Mouse (Mus musculus) heart, embryonic 15.5 days (tissue): ENCODE results near the gene Ush2a. TPM values are rescaled to one million over a fixed set of nuclear protein-coding genes. Genes with fewer than 3 reads are reported as not detected.
A peak's percentile ranks its signal among the peaks of the same experiment; 100 is the strongest.

Experiments used
- ATAC-seq: fragments of 200-750 bp; cut with Nextera tagmentation; replicated peaks from 2 replicates; pipeline ENCODE4 v1.8.0; 2017; ENCODE audit warnings: low read depth, moderate TSS enrichment; ENCODE audit not compliant: insufficient number of reproducible peaks, insufficient read depth, low FRiP score
- H3K27ac ChIP-seq: fragments of 300-500 bp; sonication (generic); 2 replicates; pipeline ENCODE4 v1.5.1; 2015; ENCODE audit warnings: mild to moderate bottlenecking, inconsistent platforms
- H3K27me3 ChIP-seq: fragments of 300-500 bp; sonication (generic); 2 replicates; pipeline ENCODE4 v1.6.1; 2015; ENCODE audit warnings: inconsistent platforms
- H3K36me3 ChIP-seq: fragments of 300-500 bp; sonication (generic); 2 replicates; pipeline ENCODE4 v1.6.1; 2015; ENCODE audit warnings: mild to moderate bottlenecking, inconsistent platforms
- H3K4me1 ChIP-seq: fragments of 300-500 bp; sonication (generic); replicated peaks from 2 replicates; pipeline ENCODE4 v1.6.1; 2015; ENCODE audit warnings: inconsistent platforms
- H3K4me2 ChIP-seq: fragments of 300-500 bp; sonication (generic); 2 replicates; pipeline ENCODE4 v1.6.1; 2015; ENCODE audit warnings: inconsistent platforms, mild to moderate bottlenecking, moderate library complexity
- H3K4me3 ChIP-seq: fragments of 300-500 bp; sonication (generic); 2 replicates; pipeline ENCODE4 v1.5.1; 2015; ENCODE audit warnings: mild to moderate bottlenecking, inconsistent platforms
- H3K9ac ChIP-seq: fragments of 300-500 bp; sonication (generic); 2 replicates; pipeline ENCODE4 v1.6.1; 2015; ENCODE audit warnings: mild to moderate bottlenecking, inconsistent platforms
- H3K9me3 ChIP-seq: fragments of 300-500 bp; sonication (generic); replicated peaks from 2 replicates; pipeline ENCODE4 v1.6.1; 2016; ENCODE audit warnings: inconsistent platforms
- WGBS: fragments of 180-500 bp; shearing (Covaris S2); methylation state at CpG from one replicate; pipeline ENCODE4 v1.1.7; 2015; ENCODE audit warnings: mixed read lengths; 5-methylcytosine and 5-hydroxymethylcytosine counted together
- polyA plus RNA-seq: library from polyadenylated mRNA; unstranded; fragments of >200 nt; fragmentation: Nextera tagmentation; extraction: Ambion mirVana; gene quantifications from 2 replicates; pipeline ENCODE4 v1.2.1, GENCODE M21; 2015

The Ush2a gene
- polyA plus RNA-seq, 1 experiment from 2014 or later: 0.05 TPM

GRCm38 (mm10) chr1:188387820-188388471, 126.1 kb downstream of the Ush2a start:
- ATAC-seq: no peak
- 47% methylated on average over 2 of the region's 2 CpGs for WGBS
- no peak overlapping the region for H3K27ac ChIP-seq

GRCm38 (mm10) chr1:188390080-188390479, 128.3 kb downstream of the Ush2a start:
- no peak overlapping the region for H3K4me2 ChIP-seq
- no peaks in the 10 kb centered on the region for H3K9me3 ChIP-seq
- H3K4me1 ChIP-seq: peaks cover 16% of the 10 kb centered on the region
- no peaks in the 10 kb centered on the region for H3K27me3 ChIP-seq
- H3K36me3 ChIP-seq: no peaks in the 10 kb centered on the region
- WGBS: 35% methylated on average over 6 of the region's 6 CpGs
- no peak overlapping the region for H3K9ac ChIP-seq
- no peak overlapping the region for H3K27ac ChIP-seq
- 0 out of 2 replicates have a peak, but pooled peaks have one; percentile 62 for ATAC-seq
- H3K4me3 ChIP-seq: no peak overlapping the region

More at GRCm38 (mm10) chr1:188387820-188388471, 126.1 kb downstream of the Ush2a start:
- no peak overlapping the region for H3K4me3 ChIP-seq
- H3K27me3 ChIP-seq: no peaks in the 10 kb centered on the region
- no peaks in the 10 kb centered on the region for H3K9me3 ChIP-seq
- no peak overlapping the region for H3K4me2 ChIP-seq
- H3K36me3 ChIP-seq: no peaks in the 10 kb centered on the region
- H3K9ac ChIP-seq: no peak overlapping the region
- peaks cover 16% of the 10 kb centered on the region for H3K4me1 ChIP-seq

GRCm38 (mm10) chr1:188407176-188407575, 145.4 kb downstream of the Ush2a start:
- ATAC-seq: no peak
- peaks cover 11% of the 10 kb centered on the region; the same call in 1 of the 2 replicates for H3K4me1 ChIP-seq
- 89% methylated on average over 4 of the region's 4 CpGs for WGBS

GRCm38 (mm10) chr1:188407613-188408386, 146.0 kb downstream of the Ush2a start:
- no peak for ATAC-seq
- H3K9ac ChIP-seq: no peak overlapping the region
- peaks cover 11% of the 10 kb centered on the region; the same call in 1 of the 2 replicates for H3K4me1 ChIP-seq
- no peaks in the 10 kb centered on the region for H3K27me3 ChIP-seq
- no peaks in the 10 kb centered on the region for H3K9me3 ChIP-seq
- H3K27ac ChIP-seq: no peak overlapping the region
- no peak overlapping the region for H3K4me2 ChIP-seq
- no peak overlapping the region for H3K4me3 ChIP-seq
- H3K36me3 ChIP-seq: no peaks in the 10 kb centered on the region
- 57% methylated on average over 8 of the region's 8 CpGs for WGBS

More at GRCm38 (mm10) chr1:188407176-188407575, 145.4 kb downstream of the Ush2a start:
- Histone ChIP-seq H3K4me3 (no peak overlapping the region), H3K9ac (no peak overlapping the region), H3K27me3 (no peaks in the 10 kb centered on the region), H3K27ac (no peak overlapping the region), H3K36me3 (no peaks in the 10 kb centered on the region), H3K4me2 (no peak overlapping the region), H3K9me3 (no peaks in the 10 kb centered on the region)

GRCm38 (mm10) chr1:188410547-188410946, 148.7 kb downstream of the Ush2a start:
- no peak overlapping the region for H3K27ac ChIP-seq
- H3K9ac ChIP-seq: no peak overlapping the region
- H3K4me2 ChIP-seq: no peak overlapping the region
- no peaks in the 10 kb centered on the region for H3K27me3 ChIP-seq
- no peak overlapping the region for H3K4me3 ChIP-seq
- H3K9me3 ChIP-seq: no peaks in the 10 kb centered on the region
- ATAC-seq: no peak
- H3K36me3 ChIP-seq: no peaks in the 10 kb centered on the region
- WGBS: 70% methylated on average over 3 of the region's 3 CpGs
- peaks cover 11% of the 10 kb centered on the region; the same call in 1 of the 2 replicates for H3K4me1 ChIP-seq

- no peak overlapping the region for H3K4me3 ChIP-seq
- no peaks in the 10 kb centered on the region for H3K36me3 ChIP-seq
- no peaks in the 10 kb centered on the region for H3K4me1 ChIP-seq
- no peak overlapping the region for H3K27ac ChIP-seq
- no peak for ATAC-seq
- no peak overlapping the region for H3K4me2 ChIP-seq
- WGBS: 71% methylated on average over 2 of the region's 2 CpGs
- no peaks in the 10 kb centered on the region for H3K9me3 ChIP-seq
- H3K9ac ChIP-seq: no peak overlapping the region
- H3K27me3 ChIP-seq: no peaks in the 10 kb centered on the region
Observed at GRCm38 (mm10) chr1:188420543-188420942, 158.7 kb downstream of the Ush2a start.

- Histone ChIP-seq H3K9ac (no peak overlapping the region), H3K4me1 (peaks cover 4% of the 10 kb centered on the region), H3K36me3 (no peaks in the 10 kb centered on the region), H3K27ac (no peak overlapping the region), H3K4me2 (no peak overlapping the region), H3K27me3 (no peaks in the 10 kb centered on the region), H3K9me3 (no peaks in the 10 kb centered on the region), H3K4me3 (no peak overlapping the region)
- ATAC-seq: no peak
- WGBS: 73% methylated on average over 6 of the region's 6 CpGs
Observed at GRCm38 (mm10) chr1:188428172-188428571, 166.3 kb downstream of the Ush2a start.

GRCm38 (mm10) chr1:188430689-188431088, 168.9 kb downstream of the Ush2a start:
- Histone ChIP-seq H3K9me3 (no peaks in the 10 kb centered on the region), H3K36me3 (no peaks in the 10 kb centered on the region), H3K4me1 (peaks cover 4% of the 10 kb centered on the region), H3K9ac (no peak overlapping the region), H3K4me3 (no peak overlapping the region), H3K4me2 (no peak overlapping the region), H3K27me3 (no peaks in the 10 kb centered on the region), H3K27ac (no peak overlapping the region)
- no peak for ATAC-seq
- 17% methylated on average over 3 of the region's 3 CpGs for WGBS

GRCm38 (mm10) chr1:188447964-188448363, 186.1 kb downstream of the Ush2a start:
- Histone ChIP-seq H3K4me2 (no peak overlapping the region), H3K27ac (no peak overlapping the region), H3K4me3 (no peak overlapping the region), H3K9ac (no peak overlapping the region), H3K4me1 (no peaks in the 10 kb centered on the region), H3K9me3 (no peaks in the 10 kb centered on the region), H3K27me3 (no peaks in the 10 kb centered on the region), H3K36me3 (no peaks in the 10 kb centered on the region)
- no peak for ATAC-seq
- 78% methylated on average over 5 of the region's 5 CpGs for WGBS

GRCm38 (mm10) chr1:188456466-188457175, 194.8 kb downstream of the Ush2a start:
- no peaks in the 10 kb centered on the region for H3K36me3 ChIP-seq
- H3K9me3 ChIP-seq: no peaks in the 10 kb centered on the region
- ATAC-seq: no peak
- H3K27me3 ChIP-seq: no peaks in the 10 kb centered on the region
- H3K4me3 ChIP-seq: no peak overlapping the region
- WGBS: 80% methylated on average over 13 of the region's 13 CpGs
- no peak overlapping the region for H3K4me2 ChIP-seq
- H3K4me1 ChIP-seq: no peaks in the 10 kb centered on the region
- no peak overlapping the region for H3K27ac ChIP-seq
- H3K9ac ChIP-seq: no peak overlapping the region

- Histone ChIP-seq H3K27me3 (no peaks in the 10 kb centered on the region), H3K4me3 (no peak overlapping the region), H3K36me3 (no peaks in the 10 kb centered on the region), H3K9me3 (no peaks in the 10 kb centered on the region), H3K4me2 (no peak overlapping the region), H3K9ac (no peak overlapping the region), H3K27ac (no peak overlapping the region), H3K4me1 (no peaks in the 10 kb centered on the region)
- no peak for ATAC-seq
- 68% methylated on average over 13 of the region's 13 CpGs for WGBS
Observed at GRCm38 (mm10) chr1:188457221-188458008, 195.6 kb downstream of the Ush2a start.
